Mouse (Mus musculus) heart, postnatal 0 days (tissue): ENCODE measurements around the gene Gm9837. TPM values are rescaled to one million over a fixed set of nuclear protein-coding genes. Genes with fewer than 3 reads are reported as not detected.

Source experiments
- ATAC-seq: fragments of 200-750 bp; cut with Nextera tagmentation; 2 replicates; pipeline ENCODE4 v1.8.0; 2017; ENCODE audit warnings: low read depth, moderate number of reproducible peaks, moderate library complexity; ENCODE audit not compliant: insufficient read depth
- DNase-seq: peaks from one replicate; pipeline ENCODE4 v3.0.0-alpha.2; 2016; ENCODE audit warnings: low spot score
- H3K27ac ChIP-seq: fragments of 300-500 bp; sonication (generic); 2 replicates; pipeline ENCODE4 v1.5.1; 2014; ENCODE audit warnings: low read depth, mild to moderate bottlenecking
- H3K27me3 ChIP-seq: fragments of 300-500 bp; sonication (generic); 2 replicates; pipeline ENCODE4 v1.6.1; 2014; ENCODE audit warnings: low read length, mixed read lengths; ENCODE audit not compliant: control insufficient read depth, insufficient read depth
- H3K36me3 ChIP-seq: fragments of 300-500 bp; sonication (generic); replicated peaks from 2 replicates; pipeline ENCODE4 v1.6.1; 2014; ENCODE audit warnings: low read length, mixed read lengths; ENCODE audit not compliant: control insufficient read depth, insufficient read depth
- H3K4me1 ChIP-seq: fragments of 300-500 bp; sonication (generic); 2 replicates; pipeline ENCODE4 v1.6.1; 2014; ENCODE audit warnings: antibody characterized with exemption; ENCODE audit not compliant: control insufficient read depth, insufficient read depth
- H3K4me2 ChIP-seq: fragments of 300-500 bp; sonication (generic); 2 replicates; pipeline ENCODE4 v1.6.1; 2014; ENCODE audit warnings: low read depth, mild to moderate bottlenecking, low read length, moderate library complexity
- H3K4me3 ChIP-seq: fragments of 300-500 bp; sonication (generic); 2 replicates; pipeline ENCODE4 v1.5.1; 2014; ENCODE audit warnings: low read depth, low read length
- H3K9ac ChIP-seq: fragments of 300-500 bp; sonication (generic); replicated peaks from 2 replicates; pipeline ENCODE4 v1.6.1; 2014; ENCODE audit warnings: low read depth, low read length, mixed read lengths
- H3K9me3 ChIP-seq: fragments of 300-500 bp; sonication (generic); replicated peaks from 2 replicates; pipeline ENCODE4 v1.6.1; 2016; ENCODE audit warnings: low read length; ENCODE audit not compliant: control insufficient read depth
- CTCF ChIP-seq: IDR thresholded peaks from 2 replicates; pipeline ENCODE4 v1.5.1; 2016; ENCODE audit warnings: antibody characterized with exemption, control low read depth, low read depth
- EP300 ChIP-seq: IDR thresholded peaks from 2 replicates; pipeline ENCODE4 v1.6.1; 2016; ENCODE audit warnings: antibody characterized with exemption, low read depth
- WGBS: fragments of 180-500 bp; shearing (Covaris S2); extraction: QIAGEN DNeasy Blood & Tissue Kit; methylation state at CpG from one replicate; pipeline ENCODE4 v1.1.7; 2014; 5-methylcytosine and 5-hydroxymethylcytosine counted together
- polyA plus RNA-seq: library from polyadenylated mRNA; unstranded; fragments of >200 nt; fragmentation: Nextera tagmentation; extraction: Ambion mirVana; gene quantifications from 2 replicates; pipeline ENCODE4 v1.2.1, GENCODE M21; 2015
- total RNA-seq: library from RNA; depleted of rRNA; stranded (reverse); fragments of >200 nt; gene quantifications from 2 replicates; pipeline ENCODE4 v1.2.3, GENCODE M21; 2014; ENCODE audit warnings: low replicate concordance

Gm9837 gene
- total and polyA plus RNA-seq, 2 experiments from 2014 or later, result not detected

DNA sequence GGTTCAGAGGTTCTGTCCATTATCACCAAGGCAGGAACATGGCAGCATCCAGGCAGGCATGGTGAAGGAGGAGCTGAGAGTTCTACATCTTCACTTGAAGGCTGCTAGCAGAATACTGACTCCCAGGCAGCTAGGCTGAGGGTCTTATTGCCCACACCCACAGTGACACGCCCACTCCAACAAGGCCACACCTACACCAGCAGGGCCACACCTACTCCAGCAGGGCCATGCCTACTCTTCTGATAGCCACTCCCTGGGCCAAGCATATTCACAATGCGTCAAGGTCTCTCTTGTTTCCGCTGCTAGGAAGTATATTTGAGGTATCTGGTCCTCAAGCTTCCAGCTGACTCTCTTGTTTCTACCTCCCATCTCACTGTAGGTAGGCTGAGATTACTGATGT is 11.3 kb downstream of the Gm9837 start:
- no peak overlapping the region for H3K4me2 ChIP-seq
- ATAC-seq, result no peak
- 72% methylated on average over 3 of the region's 3 CpGs for WGBS
- TF ChIP-seq CTCF (no peak), EP300 (no peak)
- H3K4me3 ChIP-seq, result no peak overlapping the region
- no peaks in the 10 kb centered on the region for H3K4me1 ChIP-seq
- H3K27ac ChIP-seq, result no peak overlapping the region
- no peaks in the 10 kb centered on the region for H3K9me3 ChIP-seq
- H3K27me3 ChIP-seq, result peaks cover 27% of the 10 kb centered on the region
- no peak overlapping the region for H3K9ac ChIP-seq
- H3K36me3 ChIP-seq, result no peaks in the 10 kb centered on the region
- DNase-seq, result no peak

GRCm38 (mm10) chr11:53457372-53457954 is 12.8 kb downstream of the Gm9837 start:
- ATAC-seq (peak; percentile 22; the same call in 1 of the 2 replicates), DNase-seq (no peak)
- Histone ChIP-seq H3K4me1 (no peaks in the 10 kb centered on the region), H3K4me3 (peak overlapping the region; percentile 60), H3K27me3 (peaks cover 13% of the 10 kb centered on the region), H3K9me3 (no peaks in the 10 kb centered on the region), H3K27ac (no peak overlapping the region), H3K36me3 (no peaks in the 10 kb centered on the region), H3K9ac (peak overlapping the region; percentile 27), H3K4me2 (peak overlapping the region; percentile 92)
- TF ChIP-seq CTCF (peak; percentile 9; the same call in 1 of the 2 replicates), EP300 (no peak)
- 8% methylated on average over 28 of the region's 29 CpGs for WGBS

GRCm38 (mm10) chr11:53456474-53457371 is 13.6 kb downstream of the Gm9837 start, which contains the start of the genes Gm10447 and Shroom1:
TSS of gene Gm10447 (minus strand) at chr11:53457110.
TSS of gene Shroom1 (plus strand) at chr11:53457205.
- Histone ChIP-seq H3K9ac (peak within 1 kb of the TSS; percentile 27), H3K27ac (no peak within 1 kb of the TSS), H3K4me2 (peak within 1 kb of the TSS; percentile 92), H3K36me3 (no peaks in the 10 kb centered on the region), H3K27me3 (peaks cover 5% of the 10 kb centered on the region; the same call in 1 of the 2 replicates), H3K9me3 (no peaks in the 10 kb centered on the region), H3K4me1 (no peaks in the 10 kb centered on the region), H3K4me3 (peak within 1 kb of the TSS; percentile 60)
- WGBS, result 3% methylated on average over 42 of the region's 42 CpGs
- TF ChIP-seq EP300 (no peak), CTCF (peak; percentile 39)
- peak; percentile 59 for DNase-seq
- ATAC-seq, result peak; percentile 84

- H3K27ac ChIP-seq, result no peak overlapping the region
- no peak for TF ChIP-seq EP300
- no peak for TF ChIP-seq CTCF
- 72% methylated on average over 5 of the region's 5 CpGs for WGBS
Measured at GRCm38 (mm10) chr11:53453031-53453430, 17.2 kb downstream of the Gm9837 start.

GRCm38 (mm10) chr11:53452396-53452795 is 17.9 kb downstream of the Gm9837 start:
- Histone ChIP-seq H3K36me3 (no peaks in the 10 kb centered on the region), H3K27ac (no peak overlapping the region), H3K4me1 (no peaks in the 10 kb centered on the region), H3K9ac (no peak overlapping the region), H3K4me2 (no peak overlapping the region), H3K27me3 (no peaks in the 10 kb centered on the region), H3K4me3 (no peak overlapping the region), H3K9me3 (no peaks in the 10 kb centered on the region)
- TF ChIP-seq EP300 (no peak), CTCF (no peak)
- ATAC-seq (no peak), DNase-seq (no peak)
- 96% methylated on average over 9 of the region's 9 CpGs for WGBS

More at GRCm38 (mm10) chr11:53453031-53453430, 17.2 kb downstream of the Gm9837 start:
- no peaks in the 10 kb centered on the region for H3K4me1 ChIP-seq
- no peaks in the 10 kb centered on the region for H3K27me3 ChIP-seq
- H3K4me3 ChIP-seq, result no peak overlapping the region
- H3K9ac ChIP-seq, result no peak overlapping the region
- H3K4me2 ChIP-seq, result no peak overlapping the region
- DNase-seq, result no peak
- no peaks in the 10 kb centered on the region for H3K9me3 ChIP-seq
- no peak for ATAC-seq
- H3K36me3 ChIP-seq, result no peaks in the 10 kb centered on the region
